In genomic region chr3:73741998-73742397, GRCm38 (mm10) we compare ENCODE assay signal across 26 mouse cellular contexts. TPM values are rescaled to one million over a fixed set of nuclear protein-coding genes. Genes with fewer than 3 reads are reported as not detected.
DNase-seq lines count a peak whose midpoint lies in the region; ATAC-seq and TF ChIP-seq lines count a peak whose summit lies in the region.
"Had no signal": no experiment of that assay in that cellular context is flagged by ENCODE, and none has a peak within 500 bp of the region (broad histone marks: within the 10 kb centered on the region; RNA-seq: fewer than 3 reads in every experiment).

No protein-coding gene starts in this region.

- H3K4me3 ChIP-seq in forebrain, embryonic 14.5 days (ENCODE audit: low read depth, low read length): no peak overlapping the region
- no peak overlapping the region for H3K4me3 ChIP-seq in forebrain, embryonic 10.5 days
- no peak overlapping the region for H3K4me3 ChIP-seq in forebrain, embryonic 16.5 days (replicated peaks; ENCODE audit: low read length)
- H3K4me3 ChIP-seq in forebrain, embryonic 11.5 days (ENCODE audit: low read depth, low read length): no peak overlapping the region
- H3K4me3 ChIP-seq in midbrain, postnatal 0 days (ENCODE audit: low read depth, low read length): no peak overlapping the region
- no peak overlapping the region for H3K4me3 ChIP-seq in midbrain, embryonic 14.5 days (replicated peaks; ENCODE audit: low read depth, low read length)
- H3K4me3 ChIP-seq: embryonic facial prominence, embryonic 13.5 days; embryonic facial prominence, embryonic 15.5 days; erythroblast, embryonic 14.5 days had no signal

- H3K27ac ChIP-seq in forebrain, embryonic 14.5 days (ENCODE audit: low read depth, low read length): no peak overlapping the region
- H3K27ac ChIP-seq in forebrain, embryonic 10.5 days: no peak overlapping the region
- H3K27ac ChIP-seq in forebrain, embryonic 16.5 days (ENCODE audit: low read length): no peak overlapping the region
- H3K27ac ChIP-seq in forebrain, embryonic 11.5 days (ENCODE audit: low read depth, low read length): no peak overlapping the region
- no peak overlapping the region for H3K27ac ChIP-seq in midbrain, postnatal 0 days (ENCODE audit: low read depth, low read length)
- H3K27ac ChIP-seq in midbrain, embryonic 14.5 days (replicated peaks; ENCODE audit: low read depth, low read length): no peak overlapping the region
- H3K27ac ChIP-seq: embryonic facial prominence, embryonic 13.5 days; embryonic facial prominence, embryonic 15.5 days had no signal

- no peak overlapping the region for H3K9ac ChIP-seq in forebrain, embryonic 14.5 days (ENCODE audit: low read length)
- no peak overlapping the region for H3K9ac ChIP-seq in forebrain, embryonic 16.5 days (replicated peaks; ENCODE audit: low read depth, low read length)
- H3K9ac ChIP-seq in forebrain, embryonic 11.5 days (ENCODE audit: low read length): no peak overlapping the region
- no peak overlapping the region for H3K9ac ChIP-seq in midbrain, postnatal 0 days (replicated peaks; ENCODE audit: low read length, poor library complexity, severe bottlenecking)
- H3K9ac ChIP-seq in midbrain, embryonic 14.5 days (replicated peaks; ENCODE audit: low read length): no peak overlapping the region
- H3K9ac ChIP-seq: embryonic facial prominence, embryonic 13.5 days; embryonic facial prominence, embryonic 15.5 days had no signal

- peak; percentile 50; the same call in 1 of the 2 replicates for ATAC-seq in forebrain, embryonic 14.5 days
- peak; percentile 69 for ATAC-seq in forebrain, embryonic 16.5 days
- ATAC-seq in forebrain, embryonic 11.5 days (replicated peaks; ENCODE audit: low FRiP score): no peak
- ATAC-seq in midbrain, postnatal 0 days (ENCODE audit: low FRiP score): no peak
- no peak for ATAC-seq in midbrain, embryonic 14.5 days (ENCODE audit: low FRiP score, low TSS enrichment)
- ATAC-seq: activated CD4-positive, CD25-positive, alpha-beta regulatory T cell, adult 4 months; CD4-positive, CD25-positive, alpha-beta regulatory T cell, adult 4 months; Patski had no signal

- H3K4me2 ChIP-seq in forebrain, embryonic 14.5 days (ENCODE audit: low read length): no peak overlapping the region
- H3K4me2 ChIP-seq in forebrain, embryonic 16.5 days (ENCODE audit: low read length): no peak overlapping the region
- no peak overlapping the region for H3K4me2 ChIP-seq in forebrain, embryonic 11.5 days (ENCODE audit: low read depth, low read length, severe bottlenecking)
- no peak overlapping the region for H3K4me2 ChIP-seq in midbrain, postnatal 0 days (ENCODE audit: low read depth, low read length, poor library complexity, severe bottlenecking)
- no peak overlapping the region for H3K4me2 ChIP-seq in midbrain, embryonic 14.5 days (ENCODE audit: low read length)
- H3K4me2 ChIP-seq: embryonic facial prominence, embryonic 13.5 days; embryonic facial prominence, embryonic 15.5 days had no signal

- no peaks in the 10 kb centered on the region for H3K27me3 ChIP-seq in forebrain, embryonic 14.5 days (replicated peaks; ENCODE audit: control insufficient read depth, insufficient read depth, low read length)
- H3K27me3 ChIP-seq in forebrain, embryonic 10.5 days (ENCODE audit: poor library complexity, severe bottlenecking): no peaks in the 10 kb centered on the region
- H3K27me3 ChIP-seq in forebrain, embryonic 16.5 days (replicated peaks; ENCODE audit: control insufficient read depth, insufficient read depth, low read length): no peaks in the 10 kb centered on the region
- H3K27me3 ChIP-seq in forebrain, embryonic 11.5 days (ENCODE audit: control insufficient read depth, insufficient read depth, low read length): no peaks in the 10 kb centered on the region
- no peaks in the 10 kb centered on the region for H3K27me3 ChIP-seq in midbrain, postnatal 0 days (ENCODE audit: insufficient read depth, low read length)
- no peaks in the 10 kb centered on the region for H3K27me3 ChIP-seq in midbrain, embryonic 14.5 days (ENCODE audit: control insufficient read depth, insufficient read depth, low read length)
- H3K27me3 ChIP-seq: CH12.LX; embryonic facial prominence, embryonic 13.5 days; embryonic facial prominence, embryonic 15.5 days; Patski had no signal

- DNase-seq in forebrain, embryonic 14.5 days (ENCODE audit: low spot score): peak; percentile 65
- DNase-seq in forebrain, embryonic 10.5 days (ENCODE audit: extremely low spot score, low spot score): no peak
- no peak for DNase-seq in forebrain, embryonic 11.5 days (ENCODE audit: low spot score)
- peak; percentile 6 for DNase-seq in midbrain, postnatal 0 days (ENCODE audit: low spot score)
- no peak for DNase-seq in midbrain, embryonic 14.5 days
- DNase-seq: adrenal gland, adult 8-10 months; adrenal gland, postnatal 14 days; adrenal gland, postnatal 36 days; B cell, adult 2 months; cerebellum, adult 11 months; cerebellum, adult 18-20 months; cerebellum, adult 8-10 months; cerebellum, adult 9-11 months; cerebellum, postnatal 14 days; cerebellum, postnatal 36 days; embryo, embryonic 11 days had no signal

- H3K36me3 ChIP-seq in forebrain, embryonic 14.5 days (ENCODE audit: control insufficient read depth, insufficient read depth, low read length): no peaks in the 10 kb centered on the region
- H3K36me3 ChIP-seq in forebrain, embryonic 10.5 days (replicated peaks): no peaks in the 10 kb centered on the region
- H3K36me3 ChIP-seq in forebrain, embryonic 16.5 days (ENCODE audit: control insufficient read depth, insufficient read depth): no peaks in the 10 kb centered on the region
- no peaks in the 10 kb centered on the region for H3K36me3 ChIP-seq in forebrain, embryonic 11.5 days (ENCODE audit: control insufficient read depth, insufficient read depth, low read length)
- H3K36me3 ChIP-seq in midbrain, postnatal 0 days (ENCODE audit: insufficient read depth, low read length): no peaks in the 10 kb centered on the region
- no peaks in the 10 kb centered on the region for H3K36me3 ChIP-seq in midbrain, embryonic 14.5 days (ENCODE audit: control insufficient read depth, insufficient read depth, low read length)
- H3K36me3 ChIP-seq: embryonic facial prominence, embryonic 13.5 days; embryonic facial prominence, embryonic 15.5 days; G1E had no signal

- H3K9me3 ChIP-seq in forebrain, embryonic 14.5 days (replicated peaks; ENCODE audit: control insufficient read depth, low read length): no peaks in the 10 kb centered on the region
- no peaks in the 10 kb centered on the region for H3K9me3 ChIP-seq in forebrain, embryonic 10.5 days
- no peaks in the 10 kb centered on the region for H3K9me3 ChIP-seq in forebrain, embryonic 16.5 days (ENCODE audit: control insufficient read depth, low read length)
- H3K9me3 ChIP-seq in forebrain, embryonic 11.5 days (ENCODE audit: control insufficient read depth, low read length): no peaks in the 10 kb centered on the region
- H3K9me3 ChIP-seq in midbrain, postnatal 0 days (ENCODE audit: low read length): no peaks in the 10 kb centered on the region
- no peaks in the 10 kb centered on the region for H3K9me3 ChIP-seq in midbrain, embryonic 14.5 days (ENCODE audit: control insufficient read depth, low read length)
- H3K9me3 ChIP-seq: embryonic facial prominence, embryonic 13.5 days; embryonic facial prominence, embryonic 15.5 days; G1E had no signal

- TF ChIP-seq CTCF in midbrain, postnatal 0 days (IDR thresholded peaks at IDR 0.05): no peak

- no peaks in the 10 kb centered on the region for H3K4me1 ChIP-seq in forebrain, embryonic 14.5 days (ENCODE audit: control insufficient read depth, insufficient read depth, low read length)
- H3K4me1 ChIP-seq in forebrain, embryonic 10.5 days: no peaks in the 10 kb centered on the region
- no peaks in the 10 kb centered on the region for H3K4me1 ChIP-seq in forebrain, embryonic 16.5 days (replicated peaks; ENCODE audit: control insufficient read depth, insufficient read depth, low read length)
- no peaks in the 10 kb centered on the region for H3K4me1 ChIP-seq in forebrain, embryonic 11.5 days (replicated peaks; ENCODE audit: control insufficient read depth, insufficient read depth, low read length)
- no peaks in the 10 kb centered on the region for H3K4me1 ChIP-seq in midbrain, postnatal 0 days (ENCODE audit: insufficient read depth, low read length)
- no peaks in the 10 kb centered on the region for H3K4me1 ChIP-seq in midbrain, embryonic 14.5 days (ENCODE audit: control insufficient read depth, insufficient read depth, low read length)
- H3K4me1 ChIP-seq: embryonic facial prominence, embryonic 13.5 days; embryonic facial prominence, embryonic 15.5 days had no signal

RNA-seq across cellular contexts. Expression of gene Bche, which starts 33.8 kb away (rescaled TPM):
- polyA plus RNA-seq in forebrain, embryonic 14.5 days (2014; fragmentation: Nextera tagmentation; extraction: Ambion mirVana): 1.3 and 1.7 TPM in 2 replicates
- 3.8 TPM in 2 replicates for polyA plus RNA-seq in forebrain, embryonic 10.5 days (2016; fragmentation: Nextera tagmentation; extraction: Ambion mirVana)
- 0.76 and 1.1 TPM in 2 replicates for polyA plus RNA-seq in forebrain, embryonic 16.5 days (2015; fragmentation: Nextera tagmentation; extraction: Ambion mirVana)
- 3.2 and 3.5 TPM in 2 replicates for polyA plus RNA-seq in forebrain, embryonic 11.5 days (2014; fragmentation: Nextera tagmentation; extraction: Ambion mirVana)
- 2.6 and 3.8 TPM in 2 replicates for total RNA-seq in midbrain, postnatal 0 days (2014; rRNA removed)
- polyA plus RNA-seq in midbrain, postnatal 0 days (2015; fragmentation: Nextera tagmentation; extraction: Ambion mirVana): 1.4 and 1.7 TPM in 2 replicates
- polyA plus RNA-seq in midbrain, embryonic 14.5 days (2014; fragmentation: Nextera tagmentation; extraction: Ambion mirVana): 1.6 and 2.9 TPM in 2 replicates
- total RNA-seq: CH12.LX; common myeloid progenitor, adult 5-6 weeks had no signal
- polyA plus RNA-seq: activated CD4-positive, CD25-positive, alpha-beta regulatory T cell, adult 4 months; CD4-positive, CD25-positive, alpha-beta regulatory T cell, adult 4 months; erythroblast, embryonic 14.5 days; G1E; Patski had no signal

Comparison
In these comparisons a context has a peak if more than half of its experiments do, and no peak if none do; other contexts are left out.
1. ATAC-seq: peak in forebrain, embryonic 14.5 days (single experiment) and forebrain, embryonic 16.5 days (single experiment); none in forebrain, embryonic 11.5 days (single experiment), midbrain, postnatal 0 days (single experiment) and midbrain, embryonic 14.5 days (single experiment).
2. DNase-seq: peak in forebrain, embryonic 14.5 days (single experiment) and midbrain, postnatal 0 days (single experiment); none in forebrain, embryonic 10.5 days (single experiment), forebrain, embryonic 11.5 days (single experiment) and midbrain, embryonic 14.5 days (single experiment).